Mouse (Mus musculus) G1E (cell line): ENCODE measurements around the gene Ttc17.

Experiments
- CTCF ChIP-seq: IDR thresholded peaks from 2 replicates; pipeline ENCODE4 v1.5.1; 2012; ENCODE audit warnings: low read depth, low read length, inconsistent platforms, mixed read lengths
- GATA1 ChIP-seq: IDR thresholded peaks from 2 replicates; pipeline ENCODE4 v1.6.1; 2012; ENCODE audit warnings: borderline replicate concordance, low read length, inconsistent platforms, mixed read lengths

- no peak for TF ChIP-seq CTCF
- no peak for TF ChIP-seq GATA1
These were observed 90.0 kb downstream of the Ttc17 start for GRCm38 (mm10) chr2:94316526-94316925.
